Mouse (Mus musculus): ENCODE data around the gene AC141477.1.

DNA sequence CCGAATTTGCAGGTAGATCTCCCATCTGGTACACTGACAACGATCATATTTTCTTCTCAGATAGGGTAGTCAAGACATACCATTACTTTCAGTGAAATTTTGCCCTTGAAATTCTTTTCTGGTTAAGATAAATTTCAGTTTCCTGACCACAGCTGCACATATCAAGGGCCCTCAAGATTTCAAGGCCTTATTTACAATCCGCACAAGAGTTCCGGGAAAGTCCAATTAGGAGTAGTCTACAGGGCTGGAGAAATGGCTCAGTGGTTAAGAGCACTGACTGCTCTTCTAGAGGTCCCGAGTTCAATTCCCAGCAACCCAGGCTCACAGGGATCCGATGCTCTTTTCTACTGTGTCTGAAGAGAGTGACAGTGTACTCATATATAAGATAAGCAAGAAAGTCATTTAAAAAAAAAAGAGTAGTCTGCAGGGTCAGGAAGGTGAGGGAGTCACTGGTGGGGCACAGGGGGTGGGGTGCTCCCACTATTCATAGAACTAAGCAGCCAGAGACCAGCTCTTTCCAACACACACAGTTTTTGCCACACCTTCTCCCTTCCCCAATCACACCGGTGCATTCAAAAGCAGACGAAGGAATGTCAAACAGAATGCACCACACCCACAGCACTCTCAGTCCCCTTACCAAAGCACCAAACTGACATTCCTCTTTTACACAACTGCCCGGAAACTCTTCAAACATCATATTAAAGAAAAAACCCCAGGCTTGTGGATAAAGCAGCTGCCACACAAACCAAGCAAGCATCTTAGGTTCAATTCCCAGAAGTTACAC lies 945 bp downstream of the AC141477.1 start:
- no peak for TF ChIP-seq CTCF (IDR thresholded peaks at IDR 0.05)
- peak; percentile 88 for TF ChIP-seq EP300 (IDR thresholded peaks at IDR 0.05)
